Mouse (Mus musculus) kidney, postnatal 0 days (tissue): Measurements from ENCODE around the gene Wdr89. TPM values are rescaled to one million over a fixed set of nuclear protein-coding genes. Genes with fewer than 3 reads are reported as not detected.
A peak's percentile ranks its signal among the peaks of the same experiment; 100 is the strongest.

Source experiments
- ATAC-seq: fragments of 200-750 bp; cut with Nextera tagmentation; replicated peaks from 2 replicates; pipeline ENCODE4 v1.8.0; 2017; ENCODE audit warnings: low read depth, moderate number of reproducible peaks, moderate TSS enrichment, moderate library complexity; ENCODE audit not compliant: low FRiP score
- DNase-seq: peaks from one replicate; pipeline ENCODE4 v3.0.0-alpha.2; 2016; ENCODE audit warnings: low spot score
- H3K27ac ChIP-seq: fragments of 300-500 bp; sonication (generic); 2 replicates; pipeline ENCODE4 v1.5.1; 2014; ENCODE audit warnings: mild to moderate bottlenecking
- H3K27me3 ChIP-seq: fragments of 300-500 bp; sonication (generic); 2 replicates; pipeline ENCODE4 v1.6.1; 2014; ENCODE audit warnings: low read length, mixed read lengths; ENCODE audit not compliant: insufficient read depth
- H3K36me3 ChIP-seq: fragments of 300-500 bp; sonication (generic); 2 replicates; pipeline ENCODE4 v1.6.1; 2014; ENCODE audit warnings: low read length, mixed read lengths; ENCODE audit not compliant: insufficient read depth
- H3K4me1 ChIP-seq: fragments of 300-500 bp; sonication (generic); replicated peaks from 2 replicates; pipeline ENCODE4 v1.6.1; 2014; ENCODE audit warnings: antibody characterized with exemption, low read length, mixed read lengths; ENCODE audit not compliant: insufficient read depth
- H3K4me2 ChIP-seq: fragments of 300-500 bp; sonication (generic); 2 replicates; pipeline ENCODE4 v1.6.1; 2014; ENCODE audit warnings: mild to moderate bottlenecking, low read length, moderate library complexity, mixed read lengths
- H3K4me3 ChIP-seq: fragments of 300-500 bp; sonication (generic); replicated peaks from 2 replicates; pipeline ENCODE4 v1.5.1; 2014; ENCODE audit warnings: low read depth, low read length
- H3K9ac ChIP-seq: fragments of 300-500 bp; sonication (generic); 2 replicates; pipeline ENCODE4 v1.6.1; 2014; ENCODE audit warnings: low read depth, low read length
- H3K9me3 ChIP-seq: fragments of 300-500 bp; sonication (generic); replicated peaks from 2 replicates; pipeline ENCODE4 v1.6.1; 2016; ENCODE audit warnings: low read length, inconsistent platforms, mixed read lengths
- CTCF ChIP-seq: IDR thresholded peaks from 2 replicates; pipeline ENCODE4 v1.5.1; 2016; ENCODE audit warnings: antibody characterized with exemption, low read depth, mild to moderate bottlenecking, moderate library complexity
- WGBS: fragments of 180-500 bp; shearing (Covaris S2); extraction: QIAGEN DNeasy Blood & Tissue Kit; methylation state at CpG from one replicate; pipeline ENCODE4 v1.1.7; 2014; 5-methylcytosine and 5-hydroxymethylcytosine counted together
- polyA plus RNA-seq: library from polyadenylated mRNA; unstranded; fragments of >200 nt; fragmentation: Nextera tagmentation; extraction: Ambion mirVana; gene quantifications from 2 replicates; pipeline ENCODE4 v1.2.1, GENCODE M21; 2015

Wdr89 gene
- polyA plus RNA-seq, 1 experiment from 2014 or later, result 9.9 TPM

DNA sequence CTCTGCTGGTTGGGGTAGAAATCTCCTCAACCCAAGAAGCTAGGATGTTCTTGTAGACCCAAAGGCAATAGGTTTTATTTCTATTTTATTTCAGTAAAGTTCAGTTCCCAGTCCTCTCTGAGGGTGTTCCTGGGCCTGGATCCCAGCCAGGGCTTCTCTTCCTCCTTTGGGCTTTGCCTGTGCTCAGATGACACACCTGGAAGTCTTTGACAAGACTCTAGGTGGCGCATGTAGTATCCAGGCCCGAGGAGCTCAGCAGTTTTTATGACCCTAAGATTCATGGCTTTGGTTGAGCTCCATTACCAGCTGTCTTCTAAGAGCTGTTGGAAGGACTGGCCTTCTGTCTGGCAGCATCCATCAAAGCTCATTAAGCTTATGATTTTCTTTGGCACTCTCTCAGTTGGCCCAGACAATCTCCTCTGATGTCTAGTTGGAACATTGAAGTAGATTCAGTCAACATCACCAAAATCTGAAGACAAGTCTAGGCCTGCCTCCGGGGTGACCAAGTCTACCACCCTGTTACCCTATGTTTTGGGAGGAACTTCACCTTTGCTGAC is 2.5 kb upstream of the Wdr89 start:
- Histone ChIP-seq H3K4me2 (no peak overlapping the region), H3K36me3 (no peaks in the 10 kb centered on the region), H3K27me3 (no peaks in the 10 kb centered on the region), H3K4me3 (no peak overlapping the region), H3K4me1 (peaks cover 8% of the 10 kb centered on the region; the same call in 1 of the 2 replicates), H3K9ac (no peak overlapping the region), H3K9me3 (no peaks in the 10 kb centered on the region), H3K27ac (no peak overlapping the region)
- DNase-seq (peak; percentile 51), ATAC-seq (no peak)
- peak; percentile 39; the same call in 1 of the 2 replicates for TF ChIP-seq CTCF
- 57% methylated on average over 3 of the region's 3 CpGs for WGBS

DNA sequence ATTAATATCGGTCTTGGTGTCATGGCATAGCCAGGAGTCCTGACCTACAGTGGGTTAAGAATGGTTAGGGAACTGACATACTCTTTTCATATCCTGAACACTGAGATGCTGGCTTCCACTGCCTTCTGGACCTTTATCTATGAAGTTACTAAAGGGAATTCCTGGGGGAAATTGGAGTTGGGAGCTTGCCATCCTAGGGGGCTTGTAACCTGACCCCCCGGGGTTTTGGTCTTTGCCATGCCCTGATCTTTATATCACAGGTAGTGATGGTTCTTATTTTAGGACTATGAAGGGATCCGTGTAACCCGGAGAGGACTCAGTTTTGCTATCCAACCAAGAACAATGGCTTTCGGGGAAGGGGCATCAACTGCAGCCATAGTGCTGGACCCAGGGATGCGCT is 1.3 kb upstream of the Wdr89 start:
- Histone ChIP-seq H3K27ac (no peak overlapping the region), H3K4me1 (peaks cover 8% of the 10 kb centered on the region; the same call in 1 of the 2 replicates), H3K36me3 (no peaks in the 10 kb centered on the region), H3K9ac (peak overlapping the region; percentile 72; the same call in 1 of the 2 replicates), H3K4me3 (peak overlapping the region; percentile 66), H3K4me2 (peak overlapping the region; percentile 82), H3K9me3 (no peaks in the 10 kb centered on the region), H3K27me3 (no peaks in the 10 kb centered on the region)
- DNase-seq, result no peak
- TF ChIP-seq CTCF, result no peak
- no peak for ATAC-seq
- 88% methylated on average over 6 of the region's 6 CpGs for WGBS

DNA sequence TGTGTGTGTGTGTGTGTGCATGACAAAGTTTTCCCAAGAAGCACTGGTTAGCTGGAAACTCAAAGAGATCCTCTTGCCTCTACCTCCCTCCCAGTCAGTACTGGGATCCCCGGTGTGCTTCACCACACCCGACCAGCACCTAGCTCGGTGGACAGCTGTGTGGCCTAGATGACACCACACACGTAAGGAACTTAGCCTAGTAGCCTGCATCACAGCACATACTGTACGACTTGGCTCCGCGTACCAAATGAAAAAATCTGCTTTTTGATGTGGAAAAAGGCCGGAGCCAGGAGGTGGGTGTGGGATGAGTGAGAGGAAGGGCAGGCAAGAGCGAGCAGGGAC is 450 bp downstream of the Wdr89 start:
- no peak for DNase-seq
- WGBS, result under 1% methylated on average over 9 of the region's 9 CpGs
- Histone ChIP-seq H3K27me3 (no peaks in the 10 kb centered on the region), H3K9ac (peak overlapping the region; percentile 53), H3K36me3 (no peaks in the 10 kb centered on the region), H3K4me2 (peak overlapping the region; percentile 72), H3K4me1 (peaks cover 8% of the 10 kb centered on the region; the same call in 1 of the 2 replicates), H3K4me3 (peak overlapping the region; percentile 66), H3K9me3 (no peaks in the 10 kb centered on the region), H3K27ac (peak overlapping the region; percentile 67)
- no peak; the same call in 1 of the 2 replicates for ATAC-seq
- no peak for TF ChIP-seq CTCF

DNA sequence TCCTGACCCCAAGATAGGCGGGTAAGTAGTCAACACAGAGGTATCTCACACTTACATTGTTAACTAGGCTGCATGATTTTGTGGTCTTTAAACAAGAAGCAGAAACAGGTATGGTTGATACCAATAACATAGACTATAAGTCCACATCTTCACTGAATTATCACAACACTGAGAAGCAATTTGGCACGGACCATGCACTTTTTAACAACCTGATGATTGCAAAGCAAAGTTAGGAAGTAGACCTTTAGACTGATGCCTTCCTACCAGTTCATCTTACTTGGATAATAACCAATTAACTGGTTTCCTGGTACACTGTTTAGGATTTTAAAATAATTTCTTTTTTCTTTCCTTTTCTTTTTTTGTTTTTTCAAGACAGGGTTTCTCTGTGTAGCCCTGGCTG is 1.1 kb downstream of the Wdr89 start:
- Histone ChIP-seq H3K9ac (no peak overlapping the region), H3K27ac (no peak overlapping the region), H3K9me3 (no peaks in the 10 kb centered on the region), H3K27me3 (no peaks in the 10 kb centered on the region), H3K36me3 (no peaks in the 10 kb centered on the region), H3K4me3 (no peak overlapping the region), H3K4me1 (peaks cover 8% of the 10 kb centered on the region; the same call in 1 of the 2 replicates), H3K4me2 (peak overlapping the region; percentile 72; the same call in 1 of the 2 replicates)
- no peak for ATAC-seq
- no peak for DNase-seq
- TF ChIP-seq CTCF, result no peak
- WGBS, result 92% methylated on average over 2 of the region's 2 CpGs

DNA sequence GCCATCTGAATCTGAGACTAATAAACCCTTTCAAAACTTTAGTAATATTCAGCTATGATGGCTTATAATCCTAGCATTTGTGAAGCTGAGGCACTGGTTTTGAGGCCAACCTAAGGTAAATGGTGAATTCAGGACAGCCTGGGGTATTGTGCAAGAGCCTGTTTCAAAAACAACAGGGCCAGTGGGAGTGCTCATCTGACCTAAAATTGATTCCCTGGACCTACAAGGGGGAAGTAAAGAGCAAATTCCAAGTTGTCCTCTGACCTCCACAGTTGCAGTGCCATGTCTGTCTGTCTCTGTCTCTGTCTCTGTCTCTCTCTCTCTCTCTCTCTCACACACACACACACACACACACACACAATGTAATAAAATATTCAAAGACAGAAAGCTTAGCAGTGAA is 2.4 kb downstream of the Wdr89 start:
- Histone ChIP-seq H3K4me3 (no peak overlapping the region), H3K9ac (no peak overlapping the region), H3K36me3 (no peaks in the 10 kb centered on the region), H3K4me2 (no peak overlapping the region), H3K9me3 (no peaks in the 10 kb centered on the region), H3K27me3 (no peaks in the 10 kb centered on the region), H3K27ac (no peak overlapping the region), H3K4me1 (peaks cover 8% of the 10 kb centered on the region; the same call in 1 of the 2 replicates)
- ATAC-seq (no peak), DNase-seq (no peak)
- TF ChIP-seq CTCF, result no peak

DNA sequence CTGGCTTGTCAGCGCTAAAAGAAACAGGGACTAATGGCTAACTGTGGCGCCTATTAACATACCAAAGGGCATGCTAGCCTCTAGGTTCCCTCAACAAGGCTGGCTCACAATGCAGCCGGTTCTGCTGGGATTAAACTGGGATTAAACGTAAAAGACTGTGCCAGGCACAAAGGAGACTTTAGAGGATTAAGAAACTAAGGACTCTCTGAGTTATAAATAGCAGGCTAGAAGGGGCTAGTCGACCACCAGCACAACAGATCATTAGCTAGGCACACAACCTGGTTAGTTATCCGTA is 4.9 kb downstream of the Wdr89 start:
- Histone ChIP-seq H3K4me2 (no peak overlapping the region), H3K36me3 (no peaks in the 10 kb centered on the region), H3K9me3 (no peaks in the 10 kb centered on the region), H3K27ac (peak overlapping the region; percentile 54), H3K27me3 (no peaks in the 10 kb centered on the region), H3K4me3 (no peak overlapping the region), H3K4me1 (no peaks in the 10 kb centered on the region), H3K9ac (no peak overlapping the region)
- DNase-seq (no peak), ATAC-seq (peak; percentile 22; the same call in 1 of the 2 replicates)
- WGBS, result 32% methylated on average over 6 of the region's 6 CpGs
- TF ChIP-seq CTCF, result no peak
